Mouse (Mus musculus): ENCODE measurements around the gene Mymx. TPM values are rescaled to one million over a fixed set of nuclear protein-coding genes. Genes with fewer than 3 reads are reported as not detected.
A peak's percentile ranks its signal among the peaks of the same experiment; 100 is the strongest.

Gene Mymx
- 6.2 and 7.4 TPM in 2 replicates for polyA plus RNA-seq (2015; fragmentation: Nextera tagmentation; extraction: Ambion mirVana)

DNA sequence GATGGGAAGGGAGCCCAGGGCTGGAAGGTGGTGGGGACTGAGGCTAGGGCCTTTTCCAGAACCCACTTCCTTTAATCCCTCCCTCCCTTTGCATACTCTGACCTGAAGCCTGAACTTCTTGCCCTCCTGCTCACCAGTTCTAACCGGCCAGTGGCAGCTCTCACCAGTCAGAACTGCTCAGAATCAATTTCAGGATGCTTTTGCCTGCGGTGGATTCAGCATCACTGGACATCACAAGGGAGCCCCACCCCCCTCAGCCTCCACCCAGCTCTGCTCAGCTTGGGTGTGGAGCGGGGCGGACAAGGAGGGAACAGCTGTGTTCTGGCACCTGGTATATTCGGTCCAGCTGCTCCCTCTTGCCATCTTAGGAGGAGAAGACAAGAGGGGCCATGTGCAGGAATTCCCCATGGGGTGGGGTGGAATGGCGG, at the start of gene Mymx:
Gene Mymx, minus strand, starts transcription at position 226 of the 428 bp plus-strand sequence.
- Histone ChIP-seq H3K27me3 (ENCODE audit: insufficient read depth, low read length) (peaks cover 9% of the 10 kb centered on the region; the same call in 1 of the 2 replicates), H3K4me1 (ENCODE audit: insufficient read depth, low read length) (peaks cover 32% of the 10 kb centered on the region), H3K36me3 (ENCODE audit: insufficient read depth, low read length) (no peaks in the 10 kb centered on the region), H3K9ac (replicated peaks; ENCODE audit: low read length) (peak within 1 kb of the TSS; percentile 48), H3K4me3 (ENCODE audit: low read length) (peak within 1 kb of the TSS; percentile 15), H3K27ac (ENCODE audit: low read length) (peak within 1 kb of the TSS; percentile 61; the same call in 1 of the 2 replicates), H3K9me3 (ENCODE audit: low read length) (no peaks in the 10 kb centered on the region), H3K4me2 (replicated peaks; ENCODE audit: low read depth, low read length) (peak within 1 kb of the TSS; percentile 26; the same call in 1 of the 2 replicates)
- 45% methylated on average over 6 of the region's 6 CpGs for WGBS
- peak; percentile 60 for ATAC-seq (ENCODE audit: low FRiP score, low TSS enrichment)

DNA sequence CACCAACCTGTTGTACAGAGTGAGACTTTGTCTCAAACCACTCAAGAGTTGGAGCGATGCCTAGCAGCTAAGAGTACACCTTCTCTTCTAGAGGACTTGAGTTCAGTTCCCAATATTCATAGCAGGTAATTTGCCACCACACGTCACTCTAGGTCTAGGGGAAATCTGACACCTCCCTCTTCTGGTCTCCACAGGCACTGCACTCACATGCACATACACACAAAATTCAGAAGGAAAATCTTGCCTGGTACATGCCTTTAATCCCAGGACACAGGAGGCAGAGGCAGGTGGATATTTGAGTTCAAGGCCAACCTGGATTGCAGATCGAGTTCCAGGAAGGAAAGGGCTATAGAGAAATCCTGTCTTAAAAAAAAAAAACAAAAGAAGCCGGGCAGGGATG, 42.3 kb upstream of the Mymx start:
- no peak for ATAC-seq (ENCODE audit: low FRiP score, low TSS enrichment)
- Histone ChIP-seq H3K9ac (replicated peaks; ENCODE audit: low read length) (no peak overlapping the region), H3K4me3 (ENCODE audit: low read length) (no peak overlapping the region), H3K9me3 (ENCODE audit: low read length) (0 out of 2 replicates have a peak, but pooled peaks cover 6% of the 10 kb centered on the region), H3K4me1 (ENCODE audit: insufficient read depth, low read length) (peaks cover 4% of the 10 kb centered on the region; the same call in 1 of the 2 replicates), H3K27ac (ENCODE audit: low read length) (no peak overlapping the region), H3K27me3 (ENCODE audit: insufficient read depth, low read length) (no peaks in the 10 kb centered on the region), H3K4me2 (replicated peaks; ENCODE audit: low read depth, low read length) (no peak overlapping the region), H3K36me3 (ENCODE audit: insufficient read depth, low read length) (no peaks in the 10 kb centered on the region)
- WGBS = 91% methylated on average over 4 of the region's 4 CpGs

DNA sequence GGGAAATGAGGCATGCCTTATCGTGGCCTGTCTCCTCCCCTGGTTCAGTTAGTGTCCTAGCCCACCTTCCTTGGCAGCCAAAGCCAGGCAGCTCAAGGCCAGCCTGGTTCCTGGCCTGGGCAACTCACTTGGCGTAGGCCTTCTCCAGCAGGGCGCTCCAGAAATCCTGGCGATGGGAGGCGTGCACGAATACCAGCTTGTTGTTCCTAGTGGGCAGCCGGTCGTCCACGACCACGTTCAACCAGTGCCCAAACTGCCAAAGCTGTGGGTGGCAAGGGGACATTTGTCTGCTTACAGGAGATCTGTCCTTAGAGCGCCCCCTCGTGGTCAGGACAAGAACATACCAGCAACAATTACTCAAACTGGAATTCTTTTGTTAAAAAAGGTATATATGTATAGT, 40.8 kb upstream of the Mymx start:
- Histone ChIP-seq H3K4me2 (replicated peaks; ENCODE audit: low read depth, low read length) (no peak overlapping the region), H3K36me3 (ENCODE audit: insufficient read depth, low read length) (no peaks in the 10 kb centered on the region), H3K27me3 (ENCODE audit: insufficient read depth, low read length) (no peaks in the 10 kb centered on the region), H3K4me1 (ENCODE audit: insufficient read depth, low read length) (peaks cover 4% of the 10 kb centered on the region; the same call in 1 of the 2 replicates), H3K27ac (ENCODE audit: low read length) (no peak overlapping the region), H3K4me3 (ENCODE audit: low read length) (no peak overlapping the region), H3K9ac (replicated peaks; ENCODE audit: low read length) (0 out of 2 replicates have a peak overlapping the region, but pooled peaks have one; percentile 19), H3K9me3 (ENCODE audit: low read length) (0 out of 2 replicates have a peak, but pooled peaks cover 6% of the 10 kb centered on the region)
- ATAC-seq (ENCODE audit: low FRiP score, low TSS enrichment) = no peak
- WGBS = 21% methylated on average over 12 of the region's 12 CpGs

DNA sequence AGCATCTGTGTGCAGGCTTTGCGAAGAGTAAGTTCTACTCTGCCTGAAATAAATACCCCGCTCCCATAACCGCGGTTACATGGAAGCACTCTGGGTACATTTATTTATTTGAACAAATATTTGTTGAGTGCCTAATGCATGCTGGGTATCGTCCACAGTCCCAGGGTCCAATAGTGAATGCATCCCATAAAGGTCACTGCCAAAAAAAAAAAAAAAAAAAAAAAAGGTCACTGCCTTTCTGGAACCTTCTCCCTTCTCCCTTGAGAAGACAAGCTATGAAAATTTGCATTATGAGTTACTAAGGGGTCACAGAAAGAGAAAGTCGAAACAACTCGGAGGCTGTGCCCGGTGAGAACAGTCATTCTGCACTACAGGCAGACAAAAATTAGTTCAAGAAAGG, 40.1 kb upstream of the Mymx start:
- 94% methylated on average over 8 of the region's 8 CpGs for WGBS

DNA sequence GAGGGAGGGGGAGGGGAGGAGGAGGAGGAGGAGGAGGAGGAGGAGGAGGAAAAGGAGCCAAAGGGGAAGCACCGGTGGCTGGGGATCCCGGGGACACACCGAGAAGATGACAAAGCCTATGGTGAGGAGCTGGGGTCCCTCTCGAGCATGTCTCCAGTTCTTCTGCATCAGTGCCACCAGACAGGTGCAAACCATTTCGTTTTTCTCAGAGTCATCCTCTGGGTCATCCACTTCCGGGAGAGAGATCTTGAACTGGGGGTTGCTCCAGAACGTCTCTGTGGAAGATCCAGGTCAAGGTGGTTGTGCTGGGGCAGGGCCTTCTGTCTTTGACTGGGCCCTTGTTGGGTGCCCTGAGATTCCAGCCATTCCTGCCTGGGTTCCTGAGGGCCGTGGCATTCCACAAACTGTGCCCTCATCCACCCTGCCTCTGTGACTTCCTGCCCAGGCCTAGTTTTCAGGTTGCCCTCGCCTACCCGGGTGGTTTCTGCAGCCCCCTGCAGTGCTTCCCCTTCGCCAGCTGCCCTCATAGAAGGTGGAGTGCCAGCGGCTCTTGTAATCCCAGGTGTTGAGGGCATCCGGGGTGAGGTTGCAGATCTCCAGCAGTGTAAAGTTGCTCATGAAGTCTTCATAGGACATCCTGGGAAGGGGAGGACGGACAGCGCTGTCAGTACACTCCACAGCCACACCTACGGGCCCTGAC, 36.8 kb upstream of the Mymx start:
- H3K27ac ChIP-seq (ENCODE audit: low read length) = no peak overlapping the region
- no peaks in the 10 kb centered on the region for H3K9me3 ChIP-seq (ENCODE audit: low read length)
- H3K27me3 ChIP-seq (ENCODE audit: insufficient read depth, low read length) = no peaks in the 10 kb centered on the region
- H3K9ac ChIP-seq (replicated peaks; ENCODE audit: low read length) = no peak overlapping the region
- WGBS = 76% methylated on average over 16 of the region's 16 CpGs
- peaks cover 4% of the 10 kb centered on the region; the same call in 1 of the 2 replicates for H3K4me1 ChIP-seq (ENCODE audit: insufficient read depth, low read length)
- no peak for ATAC-seq (ENCODE audit: low FRiP score, low TSS enrichment)
- no peak overlapping the region for H3K4me3 ChIP-seq (ENCODE audit: low read length)
- H3K4me2 ChIP-seq (replicated peaks; ENCODE audit: low read depth, low read length) = no peak overlapping the region
- H3K36me3 ChIP-seq (ENCODE audit: insufficient read depth, low read length) = no peaks in the 10 kb centered on the region

More for the DNA sequence above, 40.1 kb upstream of the Mymx start:
- no peak overlapping the region for H3K4me2 ChIP-seq (replicated peaks; ENCODE audit: low read depth, low read length)
- no peak overlapping the region for H3K9ac ChIP-seq (replicated peaks; ENCODE audit: low read length)
- no peak for ATAC-seq (ENCODE audit: low FRiP score, low TSS enrichment)
- no peaks in the 10 kb centered on the region for H3K27me3 ChIP-seq (ENCODE audit: insufficient read depth, low read length)
- H3K4me1 ChIP-seq (ENCODE audit: insufficient read depth, low read length) = peaks cover 4% of the 10 kb centered on the region; the same call in 1 of the 2 replicates
- 0 out of 2 replicates have a peak, but pooled peaks cover 6% of the 10 kb centered on the region for H3K9me3 ChIP-seq (ENCODE audit: low read length)
- H3K27ac ChIP-seq (ENCODE audit: low read length) = no peak overlapping the region
- no peak overlapping the region for H3K4me3 ChIP-seq (ENCODE audit: low read length)
- H3K36me3 ChIP-seq (ENCODE audit: insufficient read depth, low read length) = no peaks in the 10 kb centered on the region

DNA sequence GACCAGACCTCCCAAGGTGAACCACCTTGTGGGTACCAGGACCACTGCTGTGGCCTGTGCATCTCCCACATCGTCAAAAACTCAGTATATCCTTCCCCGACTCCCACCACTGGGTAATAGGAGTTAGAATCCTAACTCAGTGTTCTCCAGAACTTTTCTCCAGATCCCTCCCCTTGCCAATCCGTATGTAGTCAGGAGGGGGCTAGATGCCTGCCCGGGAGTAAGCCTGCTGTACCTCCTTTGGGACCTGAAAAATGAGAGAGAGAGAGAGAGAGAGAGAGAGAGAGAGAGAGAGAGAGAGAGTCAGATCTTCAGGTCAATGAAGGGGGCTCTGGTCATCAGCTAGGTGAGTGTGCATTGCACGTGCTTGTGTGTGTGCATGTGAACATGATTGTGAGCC, 32.1 kb upstream of the Mymx start:
- H3K27me3 ChIP-seq (ENCODE audit: insufficient read depth, low read length) = no peaks in the 10 kb centered on the region
- H3K4me3 ChIP-seq (ENCODE audit: low read length) = no peak overlapping the region
- no peak overlapping the region for H3K9ac ChIP-seq (replicated peaks; ENCODE audit: low read length)
- H3K27ac ChIP-seq (ENCODE audit: low read length) = no peak overlapping the region
- ATAC-seq (ENCODE audit: low FRiP score, low TSS enrichment) = no peak
- 76% methylated on average over 5 of the region's 5 CpGs for WGBS
- peaks cover 15% of the 10 kb centered on the region for H3K4me1 ChIP-seq (ENCODE audit: insufficient read depth, low read length)
- no peaks in the 10 kb centered on the region for H3K9me3 ChIP-seq (ENCODE audit: low read length)
- H3K36me3 ChIP-seq (ENCODE audit: insufficient read depth, low read length) = no peaks in the 10 kb centered on the region
- no peak overlapping the region for H3K4me2 ChIP-seq (replicated peaks; ENCODE audit: low read depth, low read length)

DNA sequence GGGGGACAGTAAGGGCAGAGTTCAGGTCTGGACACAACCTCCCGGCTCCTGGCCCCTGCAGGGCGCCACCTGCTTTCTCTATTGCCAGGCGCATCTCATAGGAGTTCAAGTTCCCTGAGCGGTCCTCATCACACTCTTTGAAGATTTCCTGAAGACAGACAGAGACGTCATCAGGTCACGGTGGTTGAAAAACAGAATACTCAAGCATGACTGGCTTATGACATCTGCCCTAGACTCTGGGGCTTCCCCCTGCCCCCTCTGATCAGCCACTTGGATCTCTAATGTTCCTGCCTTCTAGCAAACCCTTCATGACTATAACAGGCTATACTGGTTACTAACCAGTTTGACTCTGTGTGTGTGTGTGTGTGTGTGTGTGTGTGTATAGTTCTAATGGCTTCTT, 30.0 kb upstream of the Mymx start:
- no peak overlapping the region for H3K4me2 ChIP-seq (replicated peaks; ENCODE audit: low read depth, low read length)
- WGBS = 65% methylated on average over 6 of the region's 6 CpGs
- no peaks in the 10 kb centered on the region for H3K36me3 ChIP-seq (ENCODE audit: insufficient read depth, low read length)
- H3K4me3 ChIP-seq (ENCODE audit: low read length) = no peak overlapping the region
- no peak overlapping the region for H3K9ac ChIP-seq (replicated peaks; ENCODE audit: low read length)
- no peak overlapping the region for H3K27ac ChIP-seq (ENCODE audit: low read length)
- H3K9me3 ChIP-seq (ENCODE audit: low read length) = no peaks in the 10 kb centered on the region
- H3K4me1 ChIP-seq (ENCODE audit: insufficient read depth, low read length) = peaks cover 15% of the 10 kb centered on the region
- no peaks in the 10 kb centered on the region for H3K27me3 ChIP-seq (ENCODE audit: insufficient read depth, low read length)
- ATAC-seq (ENCODE audit: low FRiP score, low TSS enrichment) = no peak

DNA sequence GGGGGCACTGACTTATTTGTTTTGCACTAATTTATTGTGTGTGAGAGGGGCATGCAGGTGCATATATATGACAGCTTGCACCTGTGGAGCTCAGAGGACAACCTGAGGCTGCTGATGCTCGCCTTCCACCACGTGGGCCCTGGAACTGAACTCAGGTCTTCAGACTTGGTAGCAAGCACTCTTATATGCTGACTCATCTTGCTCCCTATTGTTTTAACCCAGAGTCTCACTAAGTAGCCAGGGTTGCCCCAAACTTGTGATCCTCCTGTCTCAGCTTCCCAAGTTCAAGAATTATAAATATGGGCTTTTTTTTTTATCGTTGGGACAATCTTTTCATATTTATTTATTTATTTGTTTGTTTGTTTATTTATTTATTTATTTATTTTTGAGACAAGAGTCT, 29.1 kb upstream of the Mymx start:
- ATAC-seq (ENCODE audit: low FRiP score, low TSS enrichment) = no peak
- peak overlapping the region; percentile 84 for H3K4me2 ChIP-seq (replicated peaks; ENCODE audit: low read depth, low read length)

DNA sequence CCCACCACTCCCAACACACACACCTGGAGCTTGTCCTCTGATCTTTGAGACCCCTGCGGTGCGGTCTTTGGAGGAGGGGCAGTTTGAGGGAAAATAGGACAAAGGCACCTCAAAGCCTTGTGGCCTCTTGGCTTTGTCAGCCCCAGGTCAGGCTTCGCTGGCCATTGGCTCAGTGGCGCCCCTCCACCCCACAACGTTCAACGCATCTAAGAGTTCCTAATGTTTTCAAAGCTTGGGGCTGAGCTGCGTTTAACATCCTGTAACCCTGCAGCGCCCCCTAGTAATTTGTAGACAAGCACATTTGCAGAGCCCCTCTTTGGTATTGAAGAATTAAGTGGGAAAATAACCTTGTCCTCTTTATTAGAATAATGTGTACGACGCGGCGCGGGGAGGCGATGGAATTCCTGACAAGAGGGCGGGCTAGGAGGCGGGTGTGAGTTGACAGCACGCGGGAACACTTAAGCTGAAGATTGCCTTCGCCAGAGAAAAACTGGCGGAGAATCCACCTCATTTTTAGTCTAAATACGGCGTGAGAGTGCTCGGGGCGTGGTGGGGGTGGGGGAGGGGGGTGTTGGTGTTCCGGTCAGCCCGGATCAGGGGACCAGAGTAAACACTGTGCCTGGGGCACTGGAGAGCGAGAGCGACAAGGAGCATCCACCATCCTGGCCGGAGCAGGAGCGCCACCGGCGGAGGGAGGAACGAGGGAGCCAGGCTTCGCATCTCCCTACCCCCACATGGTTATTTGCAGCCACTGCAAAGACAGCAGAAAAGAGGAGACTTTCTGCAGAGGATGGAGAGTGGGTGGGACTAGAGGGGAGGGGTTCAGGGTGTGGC, 28.2 kb upstream of the Mymx start:
- Histone ChIP-seq H3K4me2 (replicated peaks; ENCODE audit: low read depth, low read length) (peak overlapping the region; percentile 84), H3K27me3 (ENCODE audit: insufficient read depth, low read length) (no peaks in the 10 kb centered on the region), H3K36me3 (ENCODE audit: insufficient read depth, low read length) (no peaks in the 10 kb centered on the region), H3K4me3 (ENCODE audit: low read length) (peak overlapping the region; percentile 46), H3K27ac (ENCODE audit: low read length) (peak overlapping the region; percentile 71), H3K9me3 (ENCODE audit: low read length) (no peaks in the 10 kb centered on the region), H3K9ac (replicated peaks; ENCODE audit: low read length) (peak overlapping the region; percentile 62), H3K4me1 (ENCODE audit: insufficient read depth, low read length) (peaks cover 20% of the 10 kb centered on the region)
- 2% methylated on average over 34 of the region's 34 CpGs for WGBS
- ATAC-seq (ENCODE audit: low FRiP score, low TSS enrichment) = peak; percentile 72; the same call in 1 of the 2 replicates

More for the DNA sequence above, 29.1 kb upstream of the Mymx start:
- Histone ChIP-seq H3K4me1 (ENCODE audit: insufficient read depth, low read length) (peaks cover 20% of the 10 kb centered on the region), H3K27ac (ENCODE audit: low read length) (no peak overlapping the region), H3K4me3 (ENCODE audit: low read length) (no peak overlapping the region), H3K9ac (replicated peaks; ENCODE audit: low read length) (no peak overlapping the region), H3K36me3 (ENCODE audit: insufficient read depth, low read length) (no peaks in the 10 kb centered on the region), H3K27me3 (ENCODE audit: insufficient read depth, low read length) (no peaks in the 10 kb centered on the region), H3K9me3 (ENCODE audit: low read length) (no peaks in the 10 kb centered on the region)
- WGBS = 48% methylated on average over 3 of the region's 3 CpGs

Measured in kidney, embryonic 16.5 days (tissue).